Mouse (Mus musculus): ENCODE results near the gene Cyth1. TPM values are rescaled to one million over a fixed set of nuclear protein-coding genes. Genes with fewer than 3 reads are reported as not detected.

Cyth1 gene
- polyA plus RNA-seq, 1 experiment, result 16.1 TPM

DNA sequence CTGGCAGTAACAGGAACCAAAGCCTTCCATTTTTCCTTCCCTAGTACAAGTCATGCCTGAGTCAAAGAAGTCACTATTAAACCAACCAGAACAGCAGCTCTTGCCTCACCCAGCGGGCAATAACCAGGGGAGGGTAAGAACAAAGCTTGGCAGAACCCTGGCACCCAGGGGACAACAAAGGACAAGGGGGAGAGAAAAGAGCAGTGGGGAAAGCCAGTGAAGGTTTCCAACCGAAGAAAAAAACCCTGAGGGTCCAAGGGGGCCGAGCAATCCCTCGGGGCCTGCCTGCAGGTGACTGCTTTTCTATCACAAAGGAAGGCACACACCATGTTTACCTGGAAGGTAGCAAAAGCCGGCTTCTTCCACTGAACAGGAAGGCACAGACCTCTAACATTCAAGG, 1.7 kb downstream of the Cyth1 start:
- Histone ChIP-seq H3K27me3 (ENCODE audit: control insufficient read depth, insufficient read depth, insufficient read length) (no peaks in the 10 kb centered on the region), H3ac (ENCODE audit: control insufficient read depth, insufficient read length) (peak overlapping the region; percentile 75), H3K79me2 (ENCODE audit: control insufficient read depth, insufficient read depth) (peaks cover 51% of the 10 kb centered on the region), H3K4me3 (peak overlapping the region; percentile 68), H3K36me3 (ENCODE audit: control insufficient read depth, insufficient read depth) (no peaks in the 10 kb centered on the region), H3K4me2 (ENCODE audit: low read depth) (peak overlapping the region; percentile 81)
- TF ChIP-seq CEBPB (IDR thresholded peaks at IDR 0.05; ENCODE audit: insufficient read depth, poor library complexity, severe bottlenecking) (no peak), MYOD1 (IDR thresholded peaks at IDR 0.05; ENCODE audit: control insufficient read depth in 1 of 3, insufficient read length in 2 of 3, low read depth in 2 of 3) (no peak), TCF12 (IDR thresholded peaks at IDR 0.05; ENCODE audit: insufficient read depth, poor library complexity, severe bottlenecking) (no peak), POLR2A (IDR thresholded peaks at IDR 0.05; ENCODE audit: insufficient read length, low read depth) (no peak), USF1 (IDR thresholded peaks at IDR 0.05; ENCODE audit: low read depth) (no peak), TCF3 (IDR thresholded peaks at IDR 0.05; ENCODE audit: insufficient read length, low read depth) (no peak), SRF (IDR thresholded peaks at IDR 0.05; ENCODE audit: control insufficient read depth, insufficient read length, low read depth) (no peak), MYOG (IDR thresholded peaks at IDR 0.05; ENCODE audit: control insufficient read depth in 1 of 3, insufficient read depth in 1 of 3, insufficient read length in 2 of 3, low read depth in 2 of 3) (no peak), POLR2AphosphoS2 (IDR thresholded peaks at IDR 0.05; ENCODE audit: insufficient read length, low read depth) (no peak), REST (IDR thresholded peaks at IDR 0.05; ENCODE audit: insufficient read depth, insufficient read length) (no peak), E2F4 (IDR thresholded peaks at IDR 0.05; ENCODE audit: insufficient read depth) (no peak), MAX (IDR thresholded peaks at IDR 0.05; ENCODE audit: low read depth) (no peak)

DNA sequence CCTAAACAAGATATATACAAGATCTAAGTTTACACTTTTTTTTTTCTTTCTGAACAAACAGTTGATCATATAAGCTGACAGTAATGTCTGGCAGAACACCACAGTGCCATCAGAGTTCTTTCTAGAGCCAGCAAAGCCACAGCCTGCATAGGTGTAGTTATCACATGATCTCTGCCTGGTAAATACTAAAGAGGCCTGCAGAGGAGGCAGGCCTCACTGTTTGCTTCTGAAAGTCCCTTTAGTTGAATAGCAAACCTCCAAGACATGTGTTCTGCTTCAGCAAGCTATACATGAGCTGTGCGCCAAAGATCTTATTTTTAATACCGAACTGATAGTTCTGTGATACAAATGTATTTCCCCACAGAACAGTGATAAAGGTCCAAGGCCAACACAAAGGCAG, 3.3 kb downstream of the Cyth1 start:
- H3K27me3 ChIP-seq (ENCODE audit: control insufficient read depth, insufficient read depth, insufficient read length), result no peaks in the 10 kb centered on the region
- no peak overlapping the region for H3K4me3 ChIP-seq
- H3ac ChIP-seq (ENCODE audit: control insufficient read depth, insufficient read length), result no peak overlapping the region
- H3K4me2 ChIP-seq (ENCODE audit: low read depth), result no peak overlapping the region
- H3K79me2 ChIP-seq (ENCODE audit: control insufficient read depth, insufficient read depth), result peaks cover 63% of the 10 kb centered on the region
- no peak for TF ChIP-seq SRF (IDR thresholded peaks at IDR 0.05; ENCODE audit: control insufficient read depth, insufficient read length, low read depth)
- TF ChIP-seq MYOG (IDR thresholded peaks at IDR 0.05; ENCODE audit: control insufficient read depth in 1 of 3, insufficient read depth in 1 of 3, insufficient read length in 2 of 3, low read depth in 2 of 3), result no peak
- TF ChIP-seq REST (IDR thresholded peaks at IDR 0.05; ENCODE audit: insufficient read depth, insufficient read length), result no peak
- TF ChIP-seq CEBPB (IDR thresholded peaks at IDR 0.05; ENCODE audit: insufficient read depth, poor library complexity, severe bottlenecking), result no peak
- TF ChIP-seq MAX (IDR thresholded peaks at IDR 0.05; ENCODE audit: low read depth), result no peak
- no peak for TF ChIP-seq E2F4 (IDR thresholded peaks at IDR 0.05; ENCODE audit: insufficient read depth)
- TF ChIP-seq MYOD1 (IDR thresholded peaks at IDR 0.05; ENCODE audit: control insufficient read depth in 1 of 3, insufficient read length in 2 of 3, low read depth in 2 of 3), result no peak
- TF ChIP-seq POLR2AphosphoS2 (IDR thresholded peaks at IDR 0.05; ENCODE audit: insufficient read length, low read depth), result no peak
- TF ChIP-seq USF1 (IDR thresholded peaks at IDR 0.05; ENCODE audit: low read depth), result no peak
- TF ChIP-seq TCF12 (IDR thresholded peaks at IDR 0.05; ENCODE audit: insufficient read depth, poor library complexity, severe bottlenecking), result no peak
- H3K36me3 ChIP-seq (ENCODE audit: control insufficient read depth, insufficient read depth), result no peaks in the 10 kb centered on the region

DNA sequence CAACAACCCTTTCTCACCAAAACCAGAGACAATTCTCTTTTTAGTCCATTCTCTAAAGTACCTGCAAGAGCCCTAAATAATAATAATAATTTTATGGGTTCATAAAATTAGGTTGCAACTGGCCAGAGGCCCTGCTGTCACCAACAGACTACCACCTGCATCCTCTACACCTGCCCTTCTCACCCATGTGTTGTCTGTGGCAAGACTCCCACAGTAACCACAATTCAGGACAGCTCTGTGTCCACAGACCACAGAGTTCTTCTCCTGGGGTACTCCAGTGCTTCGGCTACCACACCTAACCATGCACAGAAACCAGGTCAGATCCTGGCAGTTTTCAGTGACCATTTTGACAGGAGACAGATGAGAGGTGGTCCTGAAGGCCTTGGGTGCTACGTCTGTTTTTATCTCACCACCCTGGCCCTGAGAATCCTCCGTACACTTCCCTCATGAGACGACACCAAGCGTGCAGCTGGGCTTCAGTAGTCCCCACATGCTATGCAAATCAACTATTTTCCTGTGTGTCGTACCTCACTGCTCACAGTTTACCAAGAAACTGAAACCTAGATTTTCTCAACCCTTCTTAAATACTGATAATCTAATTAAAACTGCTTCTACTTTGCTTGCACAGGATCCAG, 4.6 kb downstream of the Cyth1 start:
- TF ChIP-seq REST (IDR thresholded peaks at IDR 0.05; ENCODE audit: insufficient read depth, insufficient read length), result no peak
- TF ChIP-seq TCF3 (IDR thresholded peaks at IDR 0.05; ENCODE audit: insufficient read length, low read depth), result peak; percentile 34
- no peak for TF ChIP-seq SRF (IDR thresholded peaks at IDR 0.05; ENCODE audit: control insufficient read depth, insufficient read length, low read depth)
- peak in 2 of 3 experiments; percentile 72 to 74 for TF ChIP-seq MYOD1 (IDR thresholded peaks at IDR 0.05; ENCODE audit: control insufficient read depth in 1 of 3, insufficient read length in 2 of 3, low read depth in 2 of 3)
- no peak for TF ChIP-seq POLR2AphosphoS2 (IDR thresholded peaks at IDR 0.05; ENCODE audit: insufficient read length, low read depth)
- TF ChIP-seq POLR2A (IDR thresholded peaks at IDR 0.05; ENCODE audit: insufficient read length, low read depth), result no peak
- no peak for TF ChIP-seq E2F4 (IDR thresholded peaks at IDR 0.05; ENCODE audit: insufficient read depth)
- TF ChIP-seq USF1 (IDR thresholded peaks at IDR 0.05; ENCODE audit: low read depth), result no peak
- TF ChIP-seq MAX (IDR thresholded peaks at IDR 0.05; ENCODE audit: low read depth), result no peak
- TF ChIP-seq CEBPB (IDR thresholded peaks at IDR 0.05; ENCODE audit: insufficient read depth, poor library complexity, severe bottlenecking), result no peak
- peak; percentile 17 for TF ChIP-seq TCF12 (IDR thresholded peaks at IDR 0.05; ENCODE audit: insufficient read depth, poor library complexity, severe bottlenecking)
- TF ChIP-seq MYOG (IDR thresholded peaks at IDR 0.05; ENCODE audit: control insufficient read depth in 1 of 3, insufficient read depth in 1 of 3, insufficient read length in 2 of 3, low read depth in 2 of 3), result peak in 1 of 3 experiments; percentile 72
- H3K79me2 ChIP-seq (ENCODE audit: control insufficient read depth, insufficient read depth), result peaks cover 68% of the 10 kb centered on the region
- H3K36me3 ChIP-seq (ENCODE audit: control insufficient read depth, insufficient read depth), result no peaks in the 10 kb centered on the region
- no peak overlapping the region for H3K4me3 ChIP-seq
- no peaks in the 10 kb centered on the region for H3K27me3 ChIP-seq (ENCODE audit: control insufficient read depth, insufficient read depth, insufficient read length)
- H3ac ChIP-seq (ENCODE audit: control insufficient read depth, insufficient read length), result no peak overlapping the region
- H3K4me2 ChIP-seq (ENCODE audit: low read depth), result no peak overlapping the region

DNA sequence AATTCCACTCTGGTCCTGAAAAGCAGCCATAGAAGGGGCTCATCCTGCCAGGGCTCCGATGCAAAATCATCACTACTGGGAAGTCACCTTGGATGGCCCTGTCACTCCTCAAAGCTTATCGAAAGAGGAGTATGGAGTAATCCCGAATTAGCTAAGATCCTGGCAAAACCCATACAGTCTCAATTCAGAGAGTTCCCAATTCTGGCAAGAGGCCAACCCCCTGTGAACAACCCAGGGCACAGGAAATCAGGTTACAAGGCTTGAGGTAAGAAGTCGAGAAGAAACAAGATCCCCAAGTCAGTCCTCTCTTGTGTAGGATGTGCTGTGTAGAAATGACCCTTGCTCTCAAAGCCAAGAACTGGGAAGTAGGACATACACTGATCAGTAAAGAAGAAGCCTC, 5.9 kb downstream of the Cyth1 start:
- Histone ChIP-seq H3K4me2 (ENCODE audit: low read depth) (no peak overlapping the region), H3K79me2 (ENCODE audit: control insufficient read depth, insufficient read depth) (peaks cover 78% of the 10 kb centered on the region), H3K4me3 (no peak overlapping the region), H3ac (ENCODE audit: control insufficient read depth, insufficient read length) (no peak overlapping the region), H3K27me3 (ENCODE audit: control insufficient read depth, insufficient read depth, insufficient read length) (no peaks in the 10 kb centered on the region), H3K36me3 (ENCODE audit: control insufficient read depth, insufficient read depth) (no peaks in the 10 kb centered on the region)
- TF ChIP-seq REST (IDR thresholded peaks at IDR 0.05; ENCODE audit: insufficient read depth, insufficient read length), result no peak
- no peak for TF ChIP-seq CEBPB (IDR thresholded peaks at IDR 0.05; ENCODE audit: insufficient read depth, poor library complexity, severe bottlenecking)
- no peak for TF ChIP-seq MYOD1 (IDR thresholded peaks at IDR 0.05; ENCODE audit: control insufficient read depth in 1 of 3, insufficient read length in 2 of 3, low read depth in 2 of 3)
- TF ChIP-seq POLR2A (IDR thresholded peaks at IDR 0.05; ENCODE audit: insufficient read length, low read depth), result no peak
- TF ChIP-seq SRF (IDR thresholded peaks at IDR 0.05; ENCODE audit: control insufficient read depth, insufficient read length, low read depth), result no peak
- no peak for TF ChIP-seq TCF12 (IDR thresholded peaks at IDR 0.05; ENCODE audit: insufficient read depth, poor library complexity, severe bottlenecking)
- TF ChIP-seq POLR2AphosphoS2 (IDR thresholded peaks at IDR 0.05; ENCODE audit: insufficient read length, low read depth), result no peak
- TF ChIP-seq E2F4 (IDR thresholded peaks at IDR 0.05; ENCODE audit: insufficient read depth), result no peak
- no peak for TF ChIP-seq MYOG (IDR thresholded peaks at IDR 0.05; ENCODE audit: control insufficient read depth in 1 of 3, insufficient read depth in 1 of 3, insufficient read length in 2 of 3, low read depth in 2 of 3)
- TF ChIP-seq TCF3 (IDR thresholded peaks at IDR 0.05; ENCODE audit: insufficient read length, low read depth), result no peak
- TF ChIP-seq MAX (IDR thresholded peaks at IDR 0.05; ENCODE audit: low read depth), result no peak

All from myocyte (in vitro differentiated cells).